Mouse (Mus musculus) lung, adult 18-20 months (tissue): Measurements from ENCODE around the gene Pnkd.

Source experiments
- DNase-seq, 2 experiments: peaks; one replicate each; pipeline ENCODE4 v3.0.0; 2022; ENCODE audit warnings: mixed read lengths in 2 of 2

Pnkd gene

GRCm38 (mm10) chr1:74390924-74391748, 106.4 kb downstream of the Pnkd start, which contains the start of gene Ctdsp1:
Gene Ctdsp1, plus strand, starts transcription at chr1:74391509.
- peak; percentile 99 for DNase-seq

DNA sequence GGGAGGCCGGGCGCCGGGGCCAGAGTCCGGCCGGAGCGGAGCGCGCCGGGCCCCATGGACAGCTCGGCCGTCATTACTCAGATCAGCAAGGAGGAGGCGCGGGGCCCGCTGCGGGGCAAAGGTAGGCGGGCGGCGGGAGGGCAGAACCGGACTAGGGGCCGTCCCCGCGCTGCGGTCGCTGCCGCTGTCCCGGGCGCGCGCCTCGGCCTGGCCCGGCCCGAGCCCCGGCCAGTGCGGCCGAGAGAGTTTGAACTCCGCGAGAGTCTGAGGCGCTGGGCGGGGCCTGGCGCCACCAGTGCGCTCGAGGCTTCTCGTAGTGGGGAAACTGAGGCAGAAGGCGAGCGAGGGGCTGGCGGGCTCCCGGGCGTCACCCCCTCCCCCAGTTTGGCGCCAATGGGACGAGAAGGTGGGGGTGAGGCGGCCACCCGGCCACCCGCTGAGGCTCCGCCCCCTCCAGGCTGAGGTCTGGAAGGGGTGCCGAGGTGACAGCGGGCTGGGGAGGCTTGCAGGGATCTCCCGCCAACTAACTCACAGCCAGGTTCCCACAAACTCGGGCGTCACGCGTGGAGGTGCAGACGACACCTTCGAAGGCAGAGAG, 107.2 kb downstream of the Pnkd start:
- peak; percentile 84 to 85 for DNase-seq

- DNase-seq = no peak
These were observed 107.8 kb downstream of the Pnkd start for GRCm38 (mm10) chr1:74392446-74392994.

DNA sequence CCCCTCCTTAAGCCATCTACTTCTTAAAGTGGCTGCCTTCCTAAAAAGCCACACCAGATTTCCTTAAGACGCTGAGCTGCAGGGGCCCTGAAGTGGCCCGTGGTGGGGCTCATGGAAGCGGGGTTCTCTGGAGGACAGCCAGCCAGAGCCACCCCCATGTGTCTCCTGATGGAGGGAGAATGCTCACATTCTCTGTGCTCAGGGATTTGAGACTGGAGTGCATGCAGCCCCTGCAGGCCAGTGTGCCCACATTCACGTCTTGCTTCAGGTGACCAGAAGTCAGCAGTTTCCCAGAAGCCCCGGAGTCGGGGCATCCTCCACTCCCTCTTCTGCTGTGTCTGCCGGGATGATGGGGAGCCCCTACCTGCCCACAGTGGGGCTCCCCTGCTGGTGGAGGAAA, 108.3 kb downstream of the Pnkd start:
- DNase-seq = no peak

DNA sequence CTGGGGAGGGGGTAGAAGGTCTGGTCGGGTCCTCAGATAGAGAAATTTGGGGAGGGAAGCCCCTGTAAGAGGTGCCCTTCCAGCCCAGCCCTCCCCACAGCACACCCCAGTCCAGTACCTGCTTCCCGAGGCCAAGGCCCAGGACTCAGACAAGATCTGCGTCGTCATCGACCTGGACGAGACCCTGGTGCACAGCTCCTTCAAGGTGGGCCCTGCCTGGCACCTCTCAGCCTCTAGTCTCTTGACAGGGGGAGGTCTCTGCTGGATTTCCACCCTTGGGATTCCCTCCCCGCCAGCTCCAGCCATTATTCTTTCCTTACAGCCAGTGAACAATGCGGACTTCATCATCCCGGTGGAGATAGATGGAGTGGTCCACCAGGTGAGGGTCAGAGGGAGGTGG, 109.0 kb downstream of the Pnkd start:
- DNase-seq = no peak

GRCm38 (mm10) chr1:74394311-74394710, 109.6 kb downstream of the Pnkd start:
- DNase-seq = no peak

GRCm38 (mm10) chr1:74394858-74395257, 110.1 kb downstream of the Pnkd start:
- no peak for DNase-seq

DNA sequence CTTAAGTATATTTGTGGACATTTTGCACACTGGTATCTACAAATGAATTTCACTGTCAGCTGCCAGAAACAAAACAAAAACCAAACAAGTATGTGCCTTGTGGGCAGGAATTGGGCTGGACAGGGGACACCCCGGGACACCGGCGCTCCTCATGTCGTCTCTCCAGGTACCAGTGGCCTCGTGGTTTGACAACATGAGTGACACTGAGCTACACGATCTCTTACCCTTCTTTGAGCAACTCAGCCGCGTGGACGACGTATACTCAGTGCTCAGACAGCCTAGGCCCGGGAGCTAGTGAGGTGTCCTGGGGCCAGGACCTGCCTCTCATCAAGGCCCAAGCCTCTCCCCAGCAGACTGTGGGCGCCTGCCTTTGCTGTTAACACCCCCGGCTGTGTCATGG, 110.6 kb downstream of the Pnkd start:
- no peak for DNase-seq

GRCm38 (mm10) chr1:74396456-74397222, 111.9 kb downstream of the Pnkd start:
- peak; percentile 35 to 41 for DNase-seq

- peak; percentile 99 to 100 for DNase-seq
These were observed 112.7 kb downstream of the Pnkd start for GRCm38 (mm10) chr1:74397268-74397918.

DNA sequence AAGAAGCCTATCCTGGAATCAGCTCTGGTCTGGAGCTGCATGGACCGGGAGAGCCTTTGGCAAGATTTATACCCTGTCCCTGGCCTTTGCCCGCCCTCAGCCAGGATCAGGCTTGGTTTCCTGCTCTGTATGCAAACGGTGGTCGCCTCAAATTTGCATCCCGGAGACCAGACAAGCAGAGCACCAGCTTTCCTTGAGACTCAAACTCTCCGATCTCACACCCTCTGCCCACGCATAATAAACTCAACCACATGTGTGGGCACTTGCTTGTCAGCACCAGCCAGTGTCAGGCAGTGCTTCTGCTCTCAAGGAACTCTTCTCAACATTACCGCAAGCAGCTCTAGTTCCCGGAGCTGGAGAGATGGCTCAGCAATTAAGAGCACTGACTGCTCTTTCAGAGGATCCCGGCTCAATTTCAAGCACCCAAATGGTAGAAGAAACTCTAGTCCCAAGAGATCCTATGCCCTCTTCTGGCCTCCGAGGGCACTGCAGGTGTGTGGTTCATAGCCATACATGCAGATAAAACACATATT, 113.3 kb downstream of the Pnkd start:
- peak; percentile 80 to 84 for DNase-seq

DNA sequence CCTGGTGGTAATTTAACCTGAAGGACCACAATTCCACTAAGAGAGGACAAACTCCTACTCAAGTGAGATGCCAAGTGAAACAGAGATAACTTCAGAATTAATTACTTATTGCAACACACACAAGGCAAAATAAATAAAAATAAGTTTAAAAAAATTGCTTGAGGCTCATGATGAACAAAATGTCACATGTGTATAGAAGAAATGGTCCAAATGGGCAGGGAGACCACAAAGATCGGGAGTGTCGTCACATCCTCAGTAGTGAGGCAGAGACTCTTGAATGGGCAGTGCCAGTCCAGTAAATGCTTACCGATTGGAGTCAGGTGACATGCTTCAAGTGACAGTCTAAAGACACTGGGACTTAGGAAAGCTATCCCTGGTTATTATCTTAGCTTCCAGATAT, 115.8 kb downstream of the Pnkd start:
- DNase-seq = no peak

DNA sequence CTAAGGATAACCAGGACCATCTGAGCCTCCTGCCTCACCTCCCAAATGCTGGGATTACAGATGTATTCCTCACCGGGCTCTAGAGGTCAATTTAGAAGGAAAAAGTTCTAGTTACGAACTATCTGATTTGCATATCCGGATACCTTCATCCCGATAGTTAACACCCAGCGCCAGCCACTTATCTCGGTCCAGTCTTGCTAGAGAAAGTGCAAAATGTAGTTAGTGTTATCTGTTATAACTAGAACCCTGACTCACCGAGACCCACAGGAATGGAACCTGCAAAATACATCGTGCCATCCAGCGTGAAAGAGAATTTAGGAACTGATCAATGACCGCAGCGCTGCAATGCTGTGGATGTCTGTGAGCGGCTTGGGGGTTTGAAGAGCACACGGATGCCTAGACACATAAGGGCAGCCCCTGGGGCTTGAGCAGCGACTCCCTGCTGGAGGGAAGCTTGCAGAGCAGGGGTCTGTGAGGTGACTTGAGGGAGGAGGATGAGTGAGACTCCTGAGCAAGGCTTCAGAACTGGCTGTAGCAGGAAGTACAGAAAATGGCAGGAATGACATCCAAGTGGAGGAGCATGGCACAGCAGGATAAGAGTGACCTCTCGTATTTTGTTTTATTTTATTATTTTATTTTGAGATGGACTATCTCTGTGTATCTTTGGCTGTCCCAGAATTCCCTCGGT, 116.4 kb downstream of the Pnkd start:
- no peak for DNase-seq
